Mouse (Mus musculus): Measurements from ENCODE around the gene Rufy3. TPM values are rescaled to one million over a fixed set of nuclear protein-coding genes. Genes with fewer than 3 reads are reported as not detected.

The Rufy3 gene
- 6.1 TPM for total RNA-seq (2023)

DNA sequence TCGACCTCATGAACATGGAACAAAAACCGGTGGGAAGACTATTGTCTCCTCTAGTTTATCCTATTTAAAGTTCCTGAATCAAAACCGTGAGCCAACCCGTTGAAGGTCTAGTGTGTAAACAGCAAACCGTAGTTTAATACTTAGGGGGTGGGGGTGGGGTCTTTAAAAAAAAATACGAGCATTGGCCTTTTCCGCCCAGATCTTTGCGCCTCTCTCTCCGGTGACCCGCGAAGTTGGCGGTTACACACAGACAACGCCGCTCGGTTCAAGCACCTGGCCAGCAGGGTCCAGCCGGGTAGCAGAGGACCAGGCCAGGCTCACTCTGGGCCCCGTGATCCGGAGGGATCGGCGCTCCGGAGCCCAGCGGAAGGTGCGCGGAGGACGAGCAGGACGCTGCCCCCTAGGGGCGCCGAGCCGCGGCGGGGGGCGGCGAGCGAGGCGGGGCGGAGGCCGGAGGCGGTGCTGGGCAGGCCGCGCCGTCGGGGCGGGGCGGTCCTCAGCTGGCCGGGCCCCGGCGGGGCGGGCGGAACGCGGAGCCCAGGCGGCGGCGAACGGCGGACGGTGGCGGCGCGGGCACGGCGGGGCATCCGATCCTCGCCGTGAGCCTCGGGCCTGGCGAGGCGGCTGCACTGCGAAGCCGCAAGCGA lies at the start of gene Rufy3:
Rufy3 (plus strand) TSS at position 540 of the 647 bp plus-strand sequence.

DNA sequence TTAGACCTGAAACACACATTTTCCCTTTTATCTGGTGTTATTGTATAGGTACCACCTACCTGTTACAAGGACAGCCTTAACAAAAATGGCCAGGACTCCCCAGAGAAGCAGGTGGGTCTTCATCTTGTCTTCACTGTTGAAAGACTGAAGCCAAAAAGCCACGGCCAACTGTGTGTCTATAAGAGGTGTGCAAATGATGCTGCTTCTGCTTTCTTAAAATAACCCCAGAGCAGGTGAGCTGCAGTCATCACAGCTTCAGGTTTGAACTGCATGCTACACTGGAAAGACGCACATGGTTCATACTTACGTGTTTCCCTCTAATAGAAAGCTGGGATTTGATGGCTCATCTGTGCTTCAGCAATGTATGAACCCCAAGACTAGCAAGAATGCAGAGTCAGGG lies 37.2 kb upstream of the Rufy3 start, which contains the start of gene Jchain:
Jchain (minus strand) TSS at position 235 of the 400 bp plus-strand sequence.

DNA sequence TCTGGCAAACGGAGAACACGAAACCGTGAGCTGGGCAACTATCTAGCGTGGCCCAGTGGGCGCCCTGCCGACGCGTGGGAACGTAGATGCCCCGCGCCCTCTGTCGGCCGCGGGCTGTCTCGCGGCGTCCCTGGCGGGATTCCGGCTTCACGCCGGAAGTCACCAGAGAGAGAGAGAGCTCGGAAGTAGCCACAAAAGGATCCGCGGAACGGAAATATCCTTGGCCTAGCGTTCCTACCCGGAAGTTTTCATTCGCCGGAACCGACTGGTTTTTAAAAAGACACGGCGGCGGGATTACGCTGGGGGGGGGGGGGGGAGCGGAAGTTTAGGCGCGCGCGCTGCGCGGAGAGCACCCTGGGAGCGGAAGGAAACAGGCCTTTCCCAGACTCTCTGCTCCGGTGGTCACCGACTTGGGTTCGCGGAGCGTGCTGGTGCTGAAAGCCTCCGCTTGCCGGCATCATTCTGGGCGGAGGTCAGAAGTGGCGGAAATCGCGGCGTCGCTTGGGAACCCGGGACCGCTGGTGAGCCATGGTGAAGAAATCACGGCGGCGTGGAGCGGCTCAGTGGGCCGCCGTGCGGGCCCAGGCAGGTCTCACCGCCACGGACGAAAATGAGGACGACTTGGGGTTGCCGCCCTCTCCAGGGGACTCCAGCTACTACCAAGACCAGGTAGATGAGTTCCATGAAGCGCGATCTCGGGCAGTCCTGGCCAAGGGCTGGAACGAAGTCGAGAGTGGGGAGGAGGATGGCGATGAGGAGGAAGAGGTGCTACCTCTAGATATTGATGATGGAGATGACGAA lies 10.6 kb upstream of the Rufy3 start, which contains the start of gene Utp3:
Utp3 (plus strand) TSS at position 377 of the 801 bp plus-strand sequence.

DNA sequence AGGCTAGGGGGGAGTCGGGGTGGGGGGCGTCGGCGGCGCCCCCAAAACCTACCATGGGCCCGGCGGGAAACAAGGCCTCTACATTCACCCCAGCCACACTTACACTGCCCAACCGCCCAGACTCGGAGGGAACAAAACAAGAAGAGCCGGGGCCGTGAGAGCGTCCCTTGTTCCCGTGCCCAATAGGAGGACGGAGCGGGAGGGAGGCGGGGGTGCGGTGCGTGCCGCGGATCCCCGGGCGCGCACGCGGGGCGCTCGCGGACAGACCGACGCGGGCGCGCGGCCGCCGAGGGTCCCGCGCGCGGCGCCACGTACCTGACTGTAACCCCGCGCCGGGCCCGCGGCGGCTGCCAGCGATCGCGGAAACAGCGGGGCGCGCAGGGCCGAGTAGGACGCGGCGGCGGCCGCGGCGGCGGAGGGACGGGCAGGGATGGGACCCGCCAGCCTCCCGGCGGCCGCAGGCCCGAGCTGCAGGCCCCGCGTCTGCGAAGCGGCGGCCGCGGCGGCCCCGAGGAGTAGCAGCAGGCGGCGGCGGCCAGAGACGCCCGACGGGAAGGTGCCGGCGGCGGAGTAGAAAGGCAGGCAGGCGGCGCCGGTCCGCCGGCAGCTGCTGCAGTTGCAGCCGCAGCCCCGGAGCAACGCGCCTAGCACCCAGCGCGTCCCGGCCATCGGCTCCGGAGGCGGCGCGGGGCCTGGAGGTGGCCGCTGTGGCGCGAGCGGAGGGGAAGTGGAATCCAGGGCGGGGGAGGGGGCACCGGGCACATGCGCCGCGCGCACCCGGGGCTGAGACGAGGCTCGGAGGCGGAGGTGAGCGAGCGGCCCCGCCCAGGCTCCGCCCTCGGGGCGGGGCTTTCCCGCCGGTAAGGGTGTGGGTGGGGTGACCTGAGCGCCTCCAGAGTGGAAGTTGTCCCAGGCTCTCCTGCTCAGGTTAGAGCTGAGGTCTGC lies 110.9 kb downstream of the Rufy3 start, which contains the start of gene Grsf1:
Grsf1 (minus strand) TSS at position 729 of the 945 bp plus-strand sequence.

Other genes starting within 250 kb of the Rufy3 start
- gene Prol1, start 247.7 kb upstream of the Rufy3 start, total RNA-seq (2023): not detected
- gene Amtn, start 188.9 kb upstream of the Rufy3 start, total RNA-seq (2023): not detected
- gene Ambn, start 109.0 kb upstream of the Rufy3 start, total RNA-seq (2023): not detected
- not detected for gene Enam, start 77.1 kb upstream of the Rufy3 start, total RNA-seq (2023)
- 44.3 TPM for gene Jchain, start 37.1 kb upstream of the Rufy3 start, total RNA-seq (2023)
- gene Utp3, start 10.6 kb upstream of the Rufy3 start, total RNA-seq (2023): 45.4 TPM
- gene Grsf1, start 111.1 kb downstream of the Rufy3 start, total RNA-seq (2023): 37.7 TPM
- 20.7 TPM for gene Mob1b, start 155.8 kb downstream of the Rufy3 start, total RNA-seq (2023)
- 21.8 TPM for gene Dck, start 200.0 kb downstream of the Rufy3 start, total RNA-seq (2023)

Data from CD8-positive naive resting alpha-beta T cell, adult 57 days (primary cell).